Mouse (Mus musculus): ENCODE data around the gene Gna14.

- no peak for TF ChIP-seq POLR2A (IDR thresholded peaks at IDR 0.05; ENCODE audit: control insufficient read depth, extremely low read depth, insufficient read depth, low read length, poor library complexity)
- no peak for TF ChIP-seq CTCF (IDR thresholded peaks at IDR 0.05; ENCODE audit: borderline replicate concordance, control insufficient read depth, extremely low read depth, insufficient read depth, low read length, poor library complexity)
Measured at GRCm38 (mm10) chr19:16490756-16491155, 55.2 kb downstream of the Gna14 start.
